Mouse (Mus musculus): Measurements from ENCODE around the gene Synm.

DNA sequence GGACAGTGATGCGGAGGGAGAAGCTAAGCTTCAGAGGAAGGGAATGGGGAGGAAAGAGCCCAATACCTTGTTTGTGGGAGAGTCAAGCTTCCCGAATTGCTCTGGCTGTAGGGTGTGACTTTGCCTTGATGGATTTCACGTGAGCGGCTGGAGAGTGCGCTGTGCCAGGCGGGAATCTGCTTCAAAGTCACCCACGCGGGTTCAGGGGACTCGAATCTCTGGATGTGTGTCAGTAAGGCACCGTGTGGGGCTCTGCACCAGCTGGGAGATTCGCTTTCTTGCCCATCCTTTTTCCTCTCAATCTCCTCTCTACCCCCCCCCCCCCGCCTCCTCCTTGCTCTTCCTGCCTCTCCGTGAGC lies 44.3 kb upstream of the Synm start:
- no peak for TF ChIP-seq POLR2A (IDR thresholded peaks at IDR 0.05; ENCODE audit: control insufficient read depth in 1 of 2, insufficient read depth in 1 of 2, low read depth in 1 of 2, low read length in 2 of 2, poor library complexity in 1 of 2)
- no peak for TF ChIP-seq HCFC1 (IDR thresholded peaks at IDR 0.05; ENCODE audit: low read depth, low read length)
- no peak for TF ChIP-seq ZNF384 (IDR thresholded peaks at IDR 0.05; ENCODE audit: low read depth, low read length)
- no peak for TF ChIP-seq MAX (IDR thresholded peaks at IDR 0.05; ENCODE audit: low read length)
- no peak for TF ChIP-seq ZKSCAN1 (IDR thresholded peaks at IDR 0.05; ENCODE audit: low read depth, low read length)
- no peak for TF ChIP-seq CTCF (IDR thresholded peaks at IDR 0.05 in 2 of 3, conservative IDR thresholded peaks at IDR 0.05 in 1 of 3; ENCODE audit: control insufficient read depth in 1 of 3, insufficient read depth in 1 of 3, low read depth in 2 of 3, low read length in 3 of 3, poor library complexity in 1 of 3, severe bottlenecking in 1 of 3)

All from MEL (cell line).